Mouse (Mus musculus) bone marrow, adult 2 months (tissue): ENCODE results near the gene Rps27rt. TPM values are rescaled to one million over a fixed set of nuclear protein-coding genes. Genes with fewer than 3 reads are reported as not detected.

Source experiments
- H3K27ac ChIP-seq: fragments of 200-500 bp; 2 replicates; pipeline ENCODE4 v1.5.1; 2012; ENCODE audit warnings: low read depth, mild to moderate bottlenecking, control low read depth, inconsistent platforms, low read length; ENCODE audit not compliant: control insufficient read depth, poor library complexity, insufficient read depth
- H3K4me1 ChIP-seq: fragments of 200-500 bp; 2 replicates; pipeline ENCODE4 v1.6.1; 2011; ENCODE audit warnings: low read length; ENCODE audit not compliant: control insufficient read depth, insufficient read depth
- H3K4me3 ChIP-seq: fragments of 200-500 bp; replicated peaks from 2 replicates; pipeline ENCODE3; 2011; ENCODE audit warnings: mild to moderate bottlenecking, low read depth, low read length, control low read depth; ENCODE audit not compliant: control insufficient read depth
- CTCF ChIP-seq: fragments of 200-500 bp; IDR thresholded peaks from 2 replicates; pipeline ENCODE4 v1.5.1; 2011; ENCODE audit warnings: low read length, control low read depth; ENCODE audit not compliant: control insufficient read depth, insufficient read depth
- POLR2A ChIP-seq: fragments of 200-500 bp; IDR thresholded peaks from 2 replicates; pipeline ENCODE4 v1.6.1; 2011; ENCODE audit warnings: low read depth, mild to moderate bottlenecking, control low read depth, low read length, borderline replicate concordance; ENCODE audit not compliant: control insufficient read depth
- WGBS: fragments of 180-500 bp; shearing (Covaris S2); methylation state at CpG from one replicate; pipeline ENCODE4 v1.1.7; 2018; 5-methylcytosine and 5-hydroxymethylcytosine counted together
- polyA plus RNA-seq: library from polyadenylated mRNA; stranded (reverse); fragments of >200 nt; gene quantifications from 2 replicates; pipeline ENCODE4 v1.2.4, GENCODE M21; 2011; ENCODE audit warnings: low replicate concordance; ENCODE audit not compliant: missing spikeins, insufficient read depth, insufficient read length

Rps27rt gene
- polyA plus RNA-seq, 1 experiment, result 4,351 TPM

DNA sequence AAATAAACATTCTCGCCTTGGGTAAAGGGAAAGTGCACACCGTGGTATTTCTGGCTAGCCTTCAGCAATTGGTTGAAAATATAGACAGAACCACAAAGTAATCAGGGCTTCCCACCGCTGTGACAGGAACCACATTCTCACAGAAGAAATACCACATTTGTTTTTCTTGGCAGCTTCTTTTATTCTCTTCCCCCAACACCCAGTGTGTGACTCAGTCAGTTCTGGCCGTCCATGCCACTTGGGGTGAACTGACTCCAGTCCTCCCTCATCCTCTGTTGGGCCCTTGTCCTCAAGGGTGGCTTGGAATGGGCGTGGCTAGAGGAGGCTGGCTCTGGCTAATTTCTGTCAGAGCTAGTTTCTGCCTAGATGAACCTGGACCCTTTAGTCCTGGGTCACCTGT, 34.1 kb downstream of the Rps27rt start:
- Histone ChIP-seq H3K4me1 (no peaks in the 10 kb centered on the region), H3K27ac (no peak overlapping the region), H3K4me3 (no peak overlapping the region)
- 7% methylated on average over 5 of the region's 5 CpGs for WGBS
- TF ChIP-seq CTCF (no peak), POLR2A (no peak)

DNA sequence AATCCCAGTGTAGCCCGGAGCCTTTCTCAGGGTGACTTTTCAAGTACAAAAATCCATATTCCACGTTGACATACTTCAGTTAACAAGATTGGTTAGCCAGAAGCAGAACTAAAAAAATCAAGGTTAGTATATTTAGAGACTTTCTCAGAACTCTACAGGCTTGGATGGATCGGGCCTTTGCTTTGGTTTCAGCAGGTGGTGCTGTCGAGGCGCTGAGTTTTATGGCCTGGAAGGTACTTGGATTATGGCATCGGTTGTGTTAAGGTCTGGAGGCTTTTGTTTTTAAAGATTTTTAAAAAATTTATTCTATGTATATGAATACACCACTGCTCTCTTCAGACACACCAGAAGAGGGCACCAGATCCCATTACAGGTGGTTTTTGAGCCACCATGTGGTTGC, 37.0 kb downstream of the Rps27rt start:
- Histone ChIP-seq H3K4me3 (no peak overlapping the region), H3K27ac (no peak overlapping the region), H3K4me1 (no peaks in the 10 kb centered on the region)
- TF ChIP-seq POLR2A, result no peak
- 80% methylated on average over 6 of the region's 6 CpGs for WGBS

DNA sequence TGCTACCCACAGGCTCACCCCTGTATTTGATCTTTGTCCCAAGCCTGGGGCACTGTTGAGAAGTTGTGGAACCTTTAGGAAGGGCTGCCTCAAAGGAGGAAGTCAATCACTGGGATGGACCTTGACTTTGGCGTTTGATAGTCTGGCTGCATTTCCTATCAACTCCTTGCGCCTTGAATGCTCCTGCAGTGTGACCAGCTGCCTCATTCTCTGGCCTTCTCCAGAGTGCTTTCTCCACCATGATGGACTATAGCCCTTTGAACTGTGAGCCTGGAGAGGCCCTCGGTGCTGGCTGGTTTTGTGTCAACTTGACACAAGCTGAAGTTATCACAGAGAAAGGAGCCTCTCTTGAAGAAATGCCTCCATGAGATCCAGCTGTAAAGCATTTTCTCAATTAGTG, 37.9 kb downstream of the Rps27rt start:
- no peak overlapping the region for H3K4me3 ChIP-seq
- 74% methylated on average over 3 of the region's 3 CpGs for WGBS
- TF ChIP-seq CTCF (no peak), POLR2A (no peak)
- no peak overlapping the region for H3K27ac ChIP-seq
- H3K4me1 ChIP-seq, result no peaks in the 10 kb centered on the region

DNA sequence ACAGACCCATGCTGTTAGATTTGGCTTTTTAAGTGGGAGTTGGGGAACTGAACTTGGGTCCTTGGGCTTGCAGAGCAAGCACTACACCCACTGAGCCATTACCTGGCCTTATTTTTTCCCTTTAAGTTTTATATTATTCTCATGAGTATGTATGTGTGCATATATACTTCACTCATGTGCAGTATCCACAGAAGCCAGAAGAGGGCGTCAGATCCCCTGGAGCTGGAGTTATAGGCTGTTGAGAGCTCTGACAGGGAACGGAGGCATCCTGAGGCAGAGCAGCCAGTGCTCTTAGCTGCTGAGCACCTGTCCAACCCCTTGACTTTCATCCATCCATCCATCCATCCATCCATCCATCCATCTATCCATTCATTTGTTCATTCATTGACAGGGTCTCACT, 45.9 kb downstream of the Rps27rt start:
- TF ChIP-seq POLR2A (no peak), CTCF (no peak)
- Histone ChIP-seq H3K4me3 (no peak overlapping the region), H3K4me1 (no peaks in the 10 kb centered on the region), H3K27ac (no peak overlapping the region)
- WGBS, result 72% methylated on average over 2 of the region's 2 CpGs

DNA sequence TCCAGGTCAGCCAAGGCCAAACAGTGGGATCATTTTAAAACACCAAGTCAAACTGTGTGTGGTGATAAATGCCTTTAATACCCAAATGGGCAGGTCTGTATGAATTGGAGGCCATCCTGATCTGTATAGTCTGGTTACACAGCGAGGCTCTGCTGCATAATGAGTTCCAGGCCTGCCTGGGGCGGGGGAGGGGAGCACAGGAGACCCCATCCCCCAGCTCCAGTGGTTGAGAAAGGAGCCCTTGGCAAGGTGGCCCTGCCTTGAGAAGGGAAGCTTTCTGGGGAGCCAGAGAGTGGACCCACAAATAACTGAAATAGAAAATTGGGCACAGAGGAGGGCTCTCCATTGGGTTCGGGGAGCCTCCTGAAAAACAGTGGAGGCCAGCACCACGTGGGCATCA, 47.2 kb downstream of the Rps27rt start:
- Histone ChIP-seq H3K4me3 (no peak overlapping the region), H3K27ac (no peak overlapping the region), H3K4me1 (no peaks in the 10 kb centered on the region; the same call in 1 of the 2 replicates)
- TF ChIP-seq POLR2A (no peak), CTCF (no peak)
- 81% methylated on average over 4 of the region's 4 CpGs for WGBS

DNA sequence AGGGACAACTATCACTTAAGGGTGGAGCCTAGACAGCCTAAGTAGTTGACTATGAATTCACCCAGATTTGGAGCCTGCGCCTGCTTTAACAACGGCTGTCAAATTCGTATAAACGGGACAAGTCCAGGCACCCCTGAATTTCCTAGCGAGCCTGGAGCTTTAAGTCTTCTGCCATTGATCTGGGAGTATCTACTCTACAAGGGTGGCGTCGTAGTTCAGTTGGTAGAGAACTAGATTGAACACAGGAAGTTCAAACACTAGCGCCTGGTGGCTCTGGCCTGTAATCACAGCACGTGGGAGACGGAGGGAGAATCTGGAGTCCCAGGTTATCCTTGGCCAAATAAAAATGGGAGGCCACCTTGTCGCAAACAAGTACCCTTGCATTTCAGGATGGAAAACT, 48.3 kb downstream of the Rps27rt start:
- 50% methylated on average over 11 of the region's 11 CpGs for WGBS
- H3K27ac ChIP-seq, result no peak overlapping the region
- no peak for TF ChIP-seq POLR2A
- no peak for TF ChIP-seq CTCF
- peak overlapping the region; percentile 51 for H3K4me3 ChIP-seq
- H3K4me1 ChIP-seq, result no peaks in the 10 kb centered on the region; the same call in 1 of the 2 replicates

DNA sequence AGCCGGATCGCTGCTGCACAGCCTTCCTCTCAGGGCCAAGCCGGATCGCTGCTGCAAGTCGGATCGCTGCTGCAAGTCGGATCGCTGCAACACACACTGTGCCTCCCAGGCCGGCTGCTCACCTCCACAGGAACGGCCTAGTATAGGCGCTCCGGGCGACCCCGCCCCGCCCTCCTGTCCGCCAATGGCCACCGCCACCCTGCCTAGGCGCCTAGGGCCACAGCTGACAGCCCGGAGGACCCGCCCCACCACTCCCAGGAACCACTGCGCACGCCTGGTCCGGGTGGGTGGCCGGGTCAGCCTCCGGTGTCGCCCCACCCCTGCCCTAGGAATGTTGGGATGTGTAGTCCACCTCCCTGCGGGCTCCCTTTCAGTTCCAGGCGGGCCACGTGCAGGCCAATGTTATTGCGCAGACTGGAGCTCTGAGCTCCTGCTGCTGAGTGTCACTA, 48.8 kb downstream of the Rps27rt start, which contains the start of gene Gpd1l:
TSS of gene Gpd1l (minus strand) at position 265 of the 449 bp plus-strand sequence.
- WGBS, result under 1% methylated on average over 30 of the region's 30 CpGs
- TF ChIP-seq POLR2A (peak; percentile 93), CTCF (no peak)
- no peaks in the 10 kb centered on the region; the same call in 1 of the 2 replicates for H3K4me1 ChIP-seq
- H3K4me3 ChIP-seq, result peak within 1 kb of the TSS; percentile 97
- H3K27ac ChIP-seq, result peak within 1 kb of the TSS; percentile 90

DNA sequence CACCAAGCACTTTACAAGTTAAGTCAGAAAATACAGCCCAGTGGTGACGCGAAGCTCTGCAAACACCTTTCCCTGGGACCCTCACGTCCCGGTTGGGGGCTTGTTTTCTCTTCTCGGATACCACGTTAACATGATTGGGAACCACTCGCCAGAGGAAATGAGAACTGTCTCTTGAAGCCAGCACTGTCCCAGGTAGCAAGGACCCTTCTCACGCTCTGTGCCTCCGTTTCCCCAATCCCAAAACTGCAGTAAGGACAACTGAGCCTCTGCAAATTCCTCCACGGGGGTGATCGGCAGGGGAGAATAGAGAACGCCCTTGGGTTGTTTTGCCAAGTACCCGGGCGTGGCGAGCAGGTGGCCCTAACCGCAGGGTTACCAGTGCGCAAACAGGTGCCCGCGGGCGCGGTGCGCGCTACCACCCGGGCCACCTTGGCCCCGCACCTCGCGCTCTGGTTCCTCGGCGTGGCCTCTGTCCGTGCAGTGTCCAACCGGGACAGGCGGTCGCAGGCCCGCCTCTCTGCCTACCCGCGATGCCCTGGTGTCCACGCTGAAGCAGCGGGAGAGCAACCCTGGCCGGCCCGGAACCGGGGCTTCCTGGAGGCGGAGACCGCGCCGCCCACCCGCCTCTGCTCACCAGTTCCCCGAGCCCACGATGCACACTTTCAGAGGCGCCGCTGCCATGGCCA, 49.4 kb downstream of the Rps27rt start:
- under 1% methylated on average over 50 of the region's 50 CpGs for WGBS
- no peaks in the 10 kb centered on the region; the same call in 1 of the 2 replicates for H3K4me1 ChIP-seq
- peak overlapping the region; percentile 97 for H3K4me3 ChIP-seq
- TF ChIP-seq POLR2A (no peak), CTCF (no peak)
- peak overlapping the region; percentile 90 for H3K27ac ChIP-seq

DNA sequence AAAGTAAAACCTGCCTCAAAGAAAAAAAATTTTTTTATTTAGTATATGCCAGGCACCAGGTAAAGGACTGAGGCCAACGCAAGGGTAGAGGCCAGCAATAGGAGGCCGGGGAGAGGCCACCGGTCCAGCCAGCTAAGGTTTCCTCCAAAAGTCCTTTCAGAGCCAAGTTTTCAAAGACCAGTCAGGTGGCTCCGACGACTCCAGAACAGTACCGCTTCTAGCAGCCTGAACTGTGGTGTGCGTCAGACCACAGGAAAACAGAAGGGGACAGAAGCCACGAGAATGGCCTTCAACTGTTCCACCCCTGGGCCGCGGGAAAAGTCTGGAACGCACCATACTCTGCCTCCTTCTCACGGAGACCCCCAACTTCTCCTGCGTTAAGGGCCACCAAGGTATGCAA, 49.9 kb downstream of the Rps27rt start:
- Histone ChIP-seq H3K4me3 (peak overlapping the region; percentile 97), H3K27ac (peak overlapping the region; percentile 90), H3K4me1 (no peaks in the 10 kb centered on the region; the same call in 1 of the 2 replicates)
- TF ChIP-seq POLR2A (no peak), CTCF (no peak)
- 3% methylated on average over 13 of the region's 13 CpGs for WGBS

Other genes with a start within 250 kb of the Rps27rt start
- 106 and 300 TPM in 2 replicates for gene Cmtm7, start 200.9 kb downstream of the Rps27rt start, polyA plus RNA-seq
- 0.92 TPM in 1 of 2 replicates, not detected in the other for gene Cmtm8, start 138.6 kb downstream of the Rps27rt start, polyA plus RNA-seq
- 12.3 and 14.6 TPM in 2 replicates for gene Gpd1l, start 48.8 kb downstream of the Rps27rt start, polyA plus RNA-seq
- gene Osbpl10, start 4.2 kb downstream of the Rps27rt start, polyA plus RNA-seq, result not detected in 2 replicates